Mouse (Mus musculus) adrenal gland, adult (tissue): Measurements from ENCODE around the gene Gm49380.

Experiments
- DNase-seq, 2 experiments: peaks; one replicate each; pipeline ENCODE4 v3.0.0; 2022 to 2023; ENCODE audit warnings: low spot score in 1 of 2; ENCODE audit not compliant: inconsistent age in 2 of 2

The Gm49380 gene

GRCm38 (mm10) chr9:44076764-44077120 is 36.6 kb downstream of the Gm49380 start:
- peak; percentile 67 to 87 for DNase-seq

GRCm38 (mm10) chr9:44075996-44076763 is 37.1 kb downstream of the Gm49380 start:
- peak in 1 of 2 experiments; percentile 43 for DNase-seq

GRCm38 (mm10) chr9:44075276-44075995 is 37.9 kb downstream of the Gm49380 start:
- DNase-seq: peak in 1 of 2 experiments; percentile 41

- DNase-seq: peak; percentile 60 to 80
These were observed 38.7 kb downstream of the Gm49380 start for GRCm38 (mm10) chr9:44074395-44075275.

GRCm38 (mm10) chr9:44073115-44073514 is 40.2 kb downstream of the Gm49380 start:
- peak in 1 of 2 experiments; percentile 47 for DNase-seq

GRCm38 (mm10) chr9:44072599-44072915 is 40.7 kb downstream of the Gm49380 start:
- peak; percentile 92 to 94 for DNase-seq

GRCm38 (mm10) chr9:44071914-44072598 is 41.2 kb downstream of the Gm49380 start:
- DNase-seq: peak; percentile 71 to 87

- peak in 1 of 2 experiments; percentile 54 for DNase-seq
These were observed 42.5 kb downstream of the Gm49380 start for GRCm38 (mm10) chr9:44070844-44071231.

- peak in 1 of 2 experiments; percentile 45 for DNase-seq
These were observed 43.0 kb downstream of the Gm49380 start for GRCm38 (mm10) chr9:44070113-44070843.

GRCm38 (mm10) chr9:44069252-44069651 is 44.0 kb downstream of the Gm49380 start:
- peak in 1 of 2 experiments; percentile 46 for DNase-seq

GRCm38 (mm10) chr9:44067960-44068330 is 45.4 kb downstream of the Gm49380 start:
- peak; percentile 65 to 70 for DNase-seq

GRCm38 (mm10) chr9:44067241-44067959 is 45.9 kb downstream of the Gm49380 start:
- peak in 1 of 2 experiments; percentile 75 for DNase-seq

GRCm38 (mm10) chr9:44066785-44067225 is 46.5 kb downstream of the Gm49380 start, which contains the start of gene Usp2:
Gene Usp2, plus strand, starts transcription at chr9:44067021.
- peak; percentile 100 for DNase-seq

- DNase-seq: no peak
These were observed 48.1 kb downstream of the Gm49380 start for GRCm38 (mm10) chr9:44065177-44065576.

GRCm38 (mm10) chr9:44058606-44059005 is 54.7 kb downstream of the Gm49380 start:
- no peak for DNase-seq

GRCm38 (mm10) chr9:44053936-44054335 is 59.4 kb downstream of the Gm49380 start:
- DNase-seq: no peak

- DNase-seq: no peak
These were observed 60.4 kb downstream of the Gm49380 start for GRCm38 (mm10) chr9:44052855-44053254.

- DNase-seq: peak in 1 of 2 experiments; percentile 93
These were observed 63.7 kb downstream of the Gm49380 start for GRCm38 (mm10) chr9:44049381-44050165.
